Comparison of ENCODE assay signal across 16 mouse cellular contexts in the genomic region with DNA sequence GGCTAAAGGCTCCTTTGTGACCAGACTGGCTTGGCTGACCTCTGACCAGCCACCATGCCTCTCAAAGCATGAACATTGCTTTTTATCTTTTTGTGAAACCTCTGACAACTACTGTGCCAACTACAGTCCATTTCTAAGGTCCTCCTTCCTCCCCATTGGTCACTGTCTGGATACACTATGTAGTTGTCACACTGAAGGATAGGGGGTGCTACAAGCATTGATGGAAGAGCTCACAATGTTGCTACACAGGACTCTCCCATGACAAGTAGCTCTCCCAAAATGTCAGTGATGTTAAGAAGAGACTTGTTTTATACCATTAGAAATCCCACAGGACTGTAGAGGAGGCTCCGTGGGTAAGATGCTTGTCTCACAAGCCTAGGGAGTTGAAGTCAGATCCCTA.
DNase-seq lines count a peak whose midpoint lies in the region; ATAC-seq and TF ChIP-seq lines count a peak whose summit lies in the region.
"Had no signal": no experiment of that assay in that cellular context is flagged by ENCODE, and none has a peak within 500 bp of the region (broad histone marks: within the 10 kb centered on the region; RNA-seq: fewer than 3 reads in every experiment).

No protein-coding gene starts in this region.

- ATAC-seq in liver, postnatal 0 days: no peak
- ATAC-seq in liver, embryonic 12.5 days: no peak
- ATAC-seq in forebrain, embryonic 16.5 days: no peak
- ATAC-seq: midbrain, embryonic 16.5 days had no signal

- H3K4me1 ChIP-seq in liver, postnatal 0 days (ENCODE audit: insufficient read depth): no peaks in the 10 kb centered on the region
- no peaks in the 10 kb centered on the region for H3K4me1 ChIP-seq in liver, embryonic 12.5 days
- H3K4me1 ChIP-seq in forebrain, embryonic 16.5 days (replicated peaks; ENCODE audit: control insufficient read depth, insufficient read depth, low read length): peaks cover 6% of the 10 kb centered on the region; the same call in 1 of the 2 replicates
- H3K4me1 ChIP-seq: liver, embryonic 15.5 days had no signal

- no peaks in the 10 kb centered on the region for H3K36me3 ChIP-seq in liver, postnatal 0 days (replicated peaks; ENCODE audit: insufficient read depth, low read length)
- no peaks in the 10 kb centered on the region for H3K36me3 ChIP-seq in liver, embryonic 12.5 days
- no peaks in the 10 kb centered on the region for H3K36me3 ChIP-seq in forebrain, embryonic 16.5 days (ENCODE audit: control insufficient read depth, insufficient read depth)
- H3K36me3 ChIP-seq: hindbrain, embryonic 12.5 days; liver, embryonic 15.5 days had no signal

- peak; percentile 36 for DNase-seq in heart, adult 11 months
- DNase-seq in heart, adult 18-20 months: no peak
- DNase-seq in liver, postnatal 0 days: no peak
- DNase-seq in 416B (ENCODE audit: low read depth) (peak; percentile 1), R1 (ENCODE audit: low read depth, low spot score) (peak; percentile 12)
- DNase-seq: adrenal gland, adult 8-10 months; B cell, adult 2 months; cerebellum, adult 9-11 months; right cerebral cortex, postnatal 14 days; thymus, adult 18-20 months; thymus, postnatal 4 days had no signal

- no peak for TF ChIP-seq EP300 in liver, postnatal 0 days (IDR thresholded peaks at IDR 0.05; ENCODE audit: low read depth)

- no peak overlapping the region for H3K4me2 ChIP-seq in liver, postnatal 0 days (ENCODE audit: low read depth, low read length)
- H3K4me2 ChIP-seq in liver, embryonic 12.5 days: no peak overlapping the region
- no peak overlapping the region for H3K4me2 ChIP-seq in forebrain, embryonic 16.5 days (ENCODE audit: low read length)
- H3K4me2 ChIP-seq: hindbrain, embryonic 12.5 days; liver, embryonic 15.5 days had no signal

- no peaks in the 10 kb centered on the region for H3K9me3 ChIP-seq in liver, postnatal 0 days (ENCODE audit: low read length)
- no peaks in the 10 kb centered on the region for H3K9me3 ChIP-seq in liver, embryonic 12.5 days (replicated peaks)
- H3K9me3 ChIP-seq in forebrain, embryonic 16.5 days (ENCODE audit: control insufficient read depth, low read length): no peaks in the 10 kb centered on the region
- H3K9me3 ChIP-seq: hindbrain, embryonic 12.5 days; liver, embryonic 15.5 days had no signal

- no peak overlapping the region for H3K9ac ChIP-seq in liver, postnatal 0 days (replicated peaks)
- no peak overlapping the region for H3K9ac ChIP-seq in liver, embryonic 12.5 days
- no peak overlapping the region for H3K9ac ChIP-seq in forebrain, embryonic 16.5 days (replicated peaks; ENCODE audit: low read depth, low read length)
- H3K9ac ChIP-seq: hindbrain, embryonic 12.5 days; liver, embryonic 15.5 days had no signal

- whole genome bisulfite sequencing in liver, postnatal 0 days (ENCODE audit: insufficient replicate concordance): 81% methylated on average over 1 of the region's 1 CpGs
- 70% methylated on average over 1 of the region's 1 CpGs for WGBS in liver, embryonic 12.5 days (ENCODE audit: insufficient replicate concordance)
- 87% methylated on average over 1 of the region's 1 CpGs for WGBS in forebrain, embryonic 16.5 days

- H3K27me3 ChIP-seq in liver, postnatal 0 days (ENCODE audit: insufficient read depth, low read length): no peaks in the 10 kb centered on the region
- no peaks in the 10 kb centered on the region for H3K27me3 ChIP-seq in liver, embryonic 12.5 days (replicated peaks)
- H3K27me3 ChIP-seq in forebrain, embryonic 16.5 days (replicated peaks; ENCODE audit: control insufficient read depth, insufficient read depth, low read length): no peaks in the 10 kb centered on the region
- H3K27me3 ChIP-seq: hindbrain, embryonic 12.5 days; liver, embryonic 15.5 days had no signal

- no peak overlapping the region for H3K27ac ChIP-seq in liver, postnatal 0 days (ENCODE audit: low read depth)
- no peak overlapping the region for H3K27ac ChIP-seq in liver, embryonic 12.5 days
- no peak overlapping the region for H3K27ac ChIP-seq in forebrain, embryonic 16.5 days (ENCODE audit: low read length)
- H3K27ac ChIP-seq: hindbrain, embryonic 12.5 days; liver, embryonic 15.5 days had no signal

- peak; percentile 28; the same call in 1 of the 2 replicates for TF ChIP-seq CTCF in liver, postnatal 0 days (IDR thresholded peaks at IDR 0.05; ENCODE audit: low read depth)

- H3K4me3 ChIP-seq in liver, postnatal 0 days (ENCODE audit: low read depth, low read length): no peak overlapping the region
- H3K4me3 ChIP-seq in liver, embryonic 12.5 days: no peak overlapping the region
- no peak overlapping the region for H3K4me3 ChIP-seq in forebrain, embryonic 16.5 days (replicated peaks; ENCODE audit: low read length)
- H3K4me3 ChIP-seq: hindbrain, embryonic 12.5 days; liver, embryonic 15.5 days had no signal

Comparison
In these comparisons a context has a peak if more than half of its experiments do, and no peak if none do; other contexts are left out.
1. DNase-seq: peak in heart, adult 11 months (single experiment), 416B (single experiment) and R1 (single experiment); none in heart, adult 18-20 months (0 of 2) and liver, postnatal 0 days (single experiment).